Mouse (Mus musculus) gastrocnemius, postnatal 4 days (tissue): Measurements from ENCODE around the gene Pla2r1. TPM values are rescaled to one million over a fixed set of nuclear protein-coding genes. Genes with fewer than 3 reads are reported as not detected.

ENCODE experiments used
- DNase-seq, 2 experiments: peaks; one replicate each; pipeline ENCODE4 v3.0.0; 2021 to 2022; ENCODE audit warnings: low spot score in 2 of 2, mixed read lengths in 2 of 2
- total RNA-seq, 2 experiments: library from RNA; stranded (reverse); gene quantifications; 2 replicates each; pipeline ENCODE4 v1.2.3; 2021

Pla2r1 gene
- total RNA-seq, 2 experiments from 2014 or later, result 2.4 to 3.6 TPM

DNA sequence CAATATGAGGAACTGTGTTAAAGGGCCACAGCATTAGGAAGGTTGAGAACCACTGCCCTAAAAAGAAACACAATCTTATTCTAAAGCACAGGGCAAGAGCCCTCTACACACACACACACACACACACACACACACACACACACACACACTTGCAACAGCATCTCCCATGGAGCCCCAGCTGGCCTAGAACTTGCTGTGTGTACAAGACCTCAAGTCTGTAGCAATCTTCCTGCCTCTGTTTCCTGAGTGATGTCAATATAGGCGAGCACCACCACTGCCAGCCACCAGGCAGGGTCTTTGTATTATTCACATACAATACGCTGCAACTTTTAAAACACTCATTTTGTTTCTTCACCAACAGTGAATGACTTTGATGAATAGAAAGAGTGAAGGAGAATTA lies 145.7 kb downstream of the Pla2r1 start:
- DNase-seq, result no peak

DNA sequence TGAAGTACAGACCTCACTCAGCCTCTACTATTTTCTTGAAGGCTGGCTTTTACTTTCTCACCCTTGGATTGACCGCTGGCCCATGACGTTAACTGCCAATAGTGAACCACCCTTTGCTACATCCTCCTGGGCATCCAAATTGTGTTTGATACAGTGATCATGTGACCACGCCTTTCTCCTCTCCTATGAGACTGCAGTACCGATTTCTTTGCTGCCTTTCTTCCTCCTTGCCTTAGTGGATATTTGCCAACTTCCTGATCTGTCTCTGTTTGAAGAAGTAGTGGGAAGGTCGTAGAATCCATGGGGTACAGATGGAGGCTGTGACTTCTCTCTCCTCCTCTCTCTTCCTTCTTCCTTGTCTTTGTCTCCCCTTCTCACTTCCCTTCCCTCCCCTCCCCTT lies 147.7 kb downstream of the Pla2r1 start:
- DNase-seq, result no peak

DNA sequence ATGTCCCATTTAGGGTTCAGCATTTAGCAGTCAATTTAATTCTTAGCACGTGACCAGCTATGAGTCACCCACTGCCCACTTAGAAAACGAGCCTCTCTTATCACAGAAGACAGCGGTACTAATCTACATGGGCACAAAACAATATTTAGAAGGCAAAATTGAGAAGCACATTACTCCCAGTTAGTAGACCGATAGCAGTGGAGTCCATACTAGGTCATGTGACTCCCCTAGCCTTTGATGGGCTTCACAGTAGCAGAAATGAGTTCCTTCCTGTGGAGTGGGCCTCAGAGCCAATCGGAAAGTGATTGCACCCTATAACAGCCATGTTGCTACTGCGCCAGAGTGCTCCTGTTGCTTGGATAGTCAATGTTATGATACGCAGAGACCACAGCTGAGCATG lies 148.3 kb downstream of the Pla2r1 start:
- no peak for DNase-seq

DNA sequence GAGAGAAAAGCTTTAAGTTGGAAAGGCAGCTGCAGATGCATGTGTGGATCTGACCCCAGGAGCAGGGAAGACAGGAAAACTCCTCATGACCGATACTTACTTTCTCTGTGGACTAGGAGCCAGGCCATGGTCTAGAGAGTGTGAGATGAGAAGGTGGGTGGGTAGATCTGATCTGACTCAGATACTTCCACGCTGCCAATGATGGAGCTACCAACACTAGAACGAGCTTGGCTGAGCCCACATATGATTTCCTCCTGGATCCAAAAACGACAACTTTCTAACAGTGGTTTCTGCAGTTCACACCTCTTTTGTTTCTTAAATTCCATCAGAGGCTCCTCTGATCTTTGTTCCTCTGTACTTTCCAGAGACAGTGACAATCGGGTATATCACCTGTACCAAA lies 151.4 kb downstream of the Pla2r1 start:
- DNase-seq, result no peak

DNA sequence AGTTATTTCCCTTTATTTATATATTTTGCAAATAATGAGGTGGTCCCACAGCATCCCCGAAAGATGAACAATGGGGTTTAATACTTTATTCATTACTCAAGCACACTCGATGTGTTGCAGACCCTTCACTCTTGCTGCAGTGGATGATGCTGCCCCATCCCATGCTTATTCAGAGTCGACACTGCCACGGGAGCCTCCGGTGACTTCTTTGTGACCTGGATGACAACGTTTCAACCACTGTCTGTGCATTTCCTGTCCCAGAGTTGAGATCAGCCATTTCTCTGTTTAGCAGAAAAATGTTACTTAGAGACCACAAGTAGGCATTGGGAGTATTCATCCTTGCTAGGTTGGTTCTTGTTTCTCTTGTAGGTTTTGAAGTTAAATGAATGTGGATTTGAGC lies 159.3 kb downstream of the Pla2r1 start:
- no peak for DNase-seq

DNA sequence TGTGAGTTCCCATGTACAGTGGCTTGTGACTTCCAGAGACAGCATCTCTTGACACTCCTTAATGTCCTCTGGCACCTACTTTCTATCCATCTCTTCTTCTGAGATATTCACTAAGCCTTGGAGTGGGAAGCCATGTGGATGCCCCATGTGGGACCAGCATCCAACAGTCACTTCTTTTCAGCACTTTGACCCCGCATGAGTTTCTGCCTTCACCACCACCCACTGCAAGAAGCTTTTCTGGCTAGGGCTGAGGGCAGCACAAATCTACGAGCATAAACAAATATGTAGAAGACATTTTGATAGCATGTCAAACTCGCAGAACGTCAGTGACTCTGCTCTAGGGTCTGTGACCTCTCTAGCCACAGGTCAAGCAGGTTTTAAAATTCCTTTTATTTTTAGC lies 160.8 kb downstream of the Pla2r1 start:
- DNase-seq, result no peak

DNA sequence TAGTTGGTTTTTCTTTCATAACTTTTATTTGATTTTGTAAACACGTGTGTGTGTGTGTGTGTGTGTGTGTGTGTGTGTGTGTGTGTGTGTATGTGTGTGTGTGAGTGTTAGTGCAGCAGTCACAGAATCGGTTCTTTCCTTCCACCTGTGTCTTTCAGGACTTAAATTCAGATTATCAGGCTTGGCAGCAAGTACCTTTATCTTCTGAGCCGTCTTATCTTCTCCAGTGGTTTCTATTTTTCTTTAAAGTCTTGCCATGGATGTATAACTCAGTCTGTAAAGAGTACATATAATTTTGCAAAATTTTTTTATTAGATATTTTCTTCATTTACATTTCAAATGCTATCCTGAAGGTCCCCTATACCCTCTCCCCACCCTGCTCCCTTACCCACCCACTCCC lies 165.7 kb downstream of the Pla2r1 start:
- no peak for DNase-seq

DNA sequence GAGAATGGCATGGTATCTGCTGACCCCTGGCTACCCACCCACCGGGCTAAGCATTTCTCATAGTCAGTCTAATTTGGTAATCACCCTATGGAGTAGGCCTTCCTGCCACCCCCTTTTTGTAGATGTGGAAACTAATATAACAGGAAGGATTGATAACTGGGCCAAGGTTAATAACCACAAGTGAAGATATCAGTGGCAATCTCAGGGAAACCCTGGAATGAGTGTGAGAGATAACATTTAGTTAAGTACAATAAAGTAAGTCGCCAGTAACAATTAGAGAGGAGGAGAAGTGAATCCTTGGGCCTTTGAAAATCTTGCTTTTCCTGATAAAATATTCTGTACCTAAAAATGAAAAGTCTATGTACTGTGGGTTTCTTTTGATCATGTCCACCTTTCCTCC lies 166.3 kb downstream of the Pla2r1 start:
- no peak for DNase-seq

DNA sequence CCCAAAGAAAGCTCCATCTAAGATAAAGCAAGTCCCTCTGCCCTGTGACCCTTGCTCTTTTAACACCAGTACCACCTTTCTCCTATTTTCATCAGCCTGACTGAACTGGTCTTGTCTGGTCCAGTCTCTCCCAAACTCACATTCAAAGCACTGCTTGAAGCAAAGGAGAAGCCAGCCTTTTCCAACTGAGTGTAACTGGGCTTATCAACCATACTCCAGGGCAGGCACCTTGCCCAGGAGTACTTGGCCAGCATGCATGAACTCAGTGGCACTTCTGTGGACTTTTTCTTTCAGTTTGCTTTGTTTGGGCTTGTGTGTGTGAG lies 168.4 kb downstream of the Pla2r1 start:
- DNase-seq, result no peak

DNA sequence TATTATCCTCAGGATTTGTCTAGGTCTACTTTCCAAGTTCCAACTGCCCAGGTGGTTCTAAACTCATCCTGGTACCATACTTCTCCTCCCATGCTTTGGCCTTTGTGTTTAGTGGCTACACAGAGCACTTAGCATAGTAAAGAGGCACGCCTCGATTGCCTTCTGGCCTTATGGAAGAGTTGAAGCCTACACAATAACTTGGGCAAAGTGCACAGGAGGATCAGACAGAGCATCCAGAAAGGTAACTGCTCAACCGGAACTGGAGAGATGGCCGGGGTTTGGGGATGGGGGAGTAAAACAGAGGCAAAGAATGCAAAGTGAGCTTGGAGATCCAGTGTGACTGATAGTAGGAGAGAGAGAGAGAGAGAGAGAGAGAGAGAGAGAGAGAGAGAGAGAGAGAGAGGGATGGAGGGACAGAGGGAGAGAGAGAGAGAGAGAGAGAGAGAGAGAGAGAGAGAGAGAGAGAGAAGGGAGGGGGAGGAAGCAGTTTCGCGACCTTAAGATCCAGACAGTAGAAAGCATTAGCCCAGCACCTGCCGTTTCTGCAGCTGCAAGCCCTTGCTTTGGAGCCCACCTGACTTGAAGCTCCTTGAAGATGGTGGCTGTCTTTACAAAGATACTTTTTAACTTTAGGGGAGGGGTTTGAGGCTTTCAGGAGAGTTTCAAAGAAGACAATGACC lies 168.9 kb downstream of the Pla2r1 start:
- DNase-seq, result no peak

DNA sequence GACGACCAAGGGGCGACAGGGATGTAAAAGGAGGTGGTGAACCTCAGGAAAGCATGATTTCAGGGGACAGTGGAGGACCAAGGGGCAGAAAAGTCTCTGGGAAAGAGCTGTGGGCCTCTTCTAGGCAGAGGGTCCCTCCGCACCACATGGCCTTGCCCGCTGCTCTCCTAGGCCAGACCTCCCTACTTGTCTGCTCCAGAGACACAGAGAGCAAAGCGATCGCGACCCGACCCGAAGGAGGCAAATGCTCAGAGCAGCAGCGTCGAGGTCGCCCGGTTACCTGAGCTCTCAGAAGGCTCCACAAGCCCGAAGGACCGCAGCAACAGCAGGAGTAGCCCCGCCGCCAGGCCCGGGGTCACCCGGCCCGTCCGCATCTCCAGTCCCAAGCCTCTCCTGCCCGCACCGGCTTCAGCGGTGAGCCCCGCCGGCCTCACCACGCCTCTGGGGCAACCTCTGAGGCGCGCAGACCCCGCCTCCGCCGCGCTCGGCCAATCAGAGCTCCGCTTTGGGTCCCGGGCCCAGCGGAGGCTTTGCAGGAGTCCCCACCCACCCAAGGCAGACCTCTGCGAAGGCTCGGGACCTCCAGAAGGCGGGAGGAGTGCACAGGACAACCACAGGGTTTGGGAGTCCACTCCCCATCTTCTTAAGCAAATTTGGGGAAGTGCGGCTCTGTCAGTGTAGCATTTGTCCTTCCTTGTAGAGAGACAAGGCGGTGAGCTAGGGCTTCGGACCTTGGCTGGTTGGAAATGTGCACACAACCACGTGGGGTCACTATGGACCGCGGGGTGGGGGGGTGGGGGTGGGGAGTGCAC lies 170.0 kb downstream of the Pla2r1 start, which contains the start of gene Ly75:
TSS of gene Ly75 (minus strand) at position 446 of the 812 bp plus-strand sequence.
- peak; percentile 50 to 77 for DNase-seq

DNA sequence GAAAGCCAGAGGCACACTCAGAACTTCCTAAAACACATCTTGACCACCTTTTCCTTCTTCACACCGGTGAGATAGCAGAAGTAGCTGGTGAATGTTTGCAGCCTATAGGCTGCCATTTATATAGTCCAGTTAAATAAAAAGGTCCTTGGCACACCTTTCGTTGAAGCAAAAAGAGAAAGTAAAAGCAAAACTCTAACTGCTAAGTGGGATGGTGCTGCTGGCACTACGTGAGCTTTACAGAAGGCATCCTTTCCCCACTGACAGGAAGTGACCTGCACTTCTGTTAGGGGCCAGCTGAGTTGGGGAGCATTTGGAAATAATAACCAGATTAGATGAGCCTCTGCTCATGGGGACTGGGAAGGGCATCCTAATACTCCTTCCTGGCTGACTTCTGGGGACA lies 170.8 kb downstream of the Pla2r1 start:
- no peak for DNase-seq

DNA sequence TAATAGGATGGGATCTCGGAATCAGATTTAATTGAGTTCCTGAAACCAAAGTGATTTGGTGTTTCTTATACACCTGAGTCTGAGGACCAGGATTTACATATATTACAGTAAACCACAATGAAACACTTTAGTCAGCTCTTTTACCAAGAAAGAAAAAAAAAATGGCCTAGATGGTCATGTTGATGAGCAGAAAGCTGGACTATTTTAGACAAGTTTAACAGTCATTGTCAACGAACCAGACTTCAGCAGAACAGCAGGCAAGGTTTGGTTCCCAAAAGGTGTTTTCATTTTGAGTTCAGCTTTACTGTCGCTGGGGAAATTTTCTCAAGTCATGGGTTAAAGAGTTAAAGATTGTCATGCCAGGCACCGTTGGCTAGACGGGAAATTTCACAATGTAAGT lies 175.8 kb downstream of the Pla2r1 start:
- no peak for DNase-seq

DNA sequence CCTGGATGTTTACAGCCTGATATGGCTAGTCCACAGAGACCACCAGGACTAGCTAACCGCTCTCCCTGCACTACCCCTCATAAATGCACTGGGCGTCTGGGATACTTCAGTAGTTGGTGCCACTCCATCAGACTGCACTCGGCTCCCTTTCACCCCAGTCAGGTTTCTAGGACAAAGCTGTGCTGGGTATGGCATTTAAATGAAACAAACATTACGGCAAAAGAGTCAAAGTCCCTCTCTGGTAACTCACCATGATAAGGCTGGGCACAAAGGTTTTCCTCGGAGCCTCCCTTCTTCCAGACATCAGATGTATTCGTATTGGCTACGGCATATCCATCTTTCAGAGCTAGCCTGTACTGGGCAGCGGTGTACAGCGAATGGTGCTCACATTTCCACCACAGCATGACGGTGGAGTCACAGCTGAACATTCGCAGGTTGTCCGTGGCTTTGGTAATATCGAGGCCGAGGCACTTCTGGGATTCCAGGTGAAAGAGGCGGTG lies 177.4 kb downstream of the Pla2r1 start:
- DNase-seq, result no peak

DNA sequence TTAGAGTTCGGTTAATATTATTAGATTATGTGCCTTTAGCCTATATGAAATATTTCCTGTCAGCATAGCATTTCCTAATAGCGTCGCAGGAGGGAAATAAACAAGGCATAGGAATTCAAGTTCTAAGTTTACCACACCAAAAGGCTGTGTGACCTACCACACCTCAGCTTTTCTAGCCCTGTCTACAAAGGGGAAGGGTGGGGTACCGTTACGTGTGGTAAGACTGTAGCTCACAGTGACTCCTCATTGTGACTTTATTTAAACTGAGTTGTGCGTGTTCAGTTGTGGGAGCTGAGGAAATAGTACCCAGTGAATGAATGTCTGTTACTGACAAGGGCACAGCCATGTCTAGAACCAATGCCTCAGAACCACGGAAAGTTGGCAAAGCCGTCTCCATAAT lies 178.0 kb downstream of the Pla2r1 start:
- DNase-seq, result no peak

DNA sequence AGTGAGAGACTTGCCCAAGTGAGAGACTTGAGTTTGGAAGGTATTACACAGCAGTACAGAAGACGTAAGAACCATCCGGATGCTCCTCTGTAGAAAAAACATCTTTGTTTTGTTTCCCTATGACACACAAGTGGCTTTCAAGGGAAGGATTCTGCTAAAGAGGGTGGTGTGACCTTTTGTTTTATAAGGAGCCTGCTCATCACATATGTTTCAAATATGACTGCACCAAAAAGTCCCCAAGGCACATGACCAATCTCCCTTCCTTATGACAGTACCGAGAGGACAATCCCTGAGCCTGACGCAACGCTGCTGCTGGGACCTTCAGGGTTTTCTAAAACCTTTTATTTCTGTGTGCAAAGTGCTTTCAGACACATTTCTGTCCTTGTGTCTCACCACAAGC lies 182.9 kb downstream of the Pla2r1 start:
- DNase-seq, result no peak

DNA sequence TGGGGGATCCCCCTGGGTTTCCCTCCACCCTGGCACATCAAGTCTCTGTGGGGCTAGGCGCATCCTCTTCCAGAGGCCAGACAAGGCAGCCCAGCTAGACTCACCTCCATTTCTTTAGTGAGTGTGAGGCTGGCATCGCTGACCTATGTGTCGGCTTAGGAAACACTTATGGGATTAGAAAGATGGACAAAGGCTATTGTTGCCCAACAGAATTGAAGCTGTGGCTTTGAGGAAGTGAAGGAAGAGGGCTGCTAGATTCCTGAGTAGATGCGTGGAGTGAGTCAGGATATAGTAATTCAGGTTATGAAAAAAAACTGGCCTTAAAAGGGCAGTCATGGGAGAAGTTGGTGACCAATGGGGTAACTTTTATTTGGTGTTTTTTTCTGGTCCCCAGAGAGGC lies 183.7 kb downstream of the Pla2r1 start:
- no peak for DNase-seq

DNA sequence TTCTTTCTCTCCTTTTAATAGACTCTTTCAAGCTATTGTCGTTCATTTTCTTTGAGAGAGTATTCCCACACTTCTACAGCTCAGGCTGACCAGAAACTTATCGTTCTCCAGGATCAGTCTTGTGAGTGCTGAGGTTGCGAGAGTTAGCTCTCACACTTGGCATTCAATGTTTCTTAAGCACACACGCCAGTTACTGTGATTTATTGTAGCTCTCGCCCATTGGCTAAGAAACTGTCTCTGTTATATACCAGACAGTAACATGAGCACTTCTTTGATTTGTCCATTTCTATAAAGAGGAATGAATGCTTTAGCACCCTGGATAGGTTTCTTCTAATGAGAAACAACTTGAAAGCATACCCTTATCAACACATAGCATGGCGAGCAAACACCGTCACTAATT lies 185.2 kb downstream of the Pla2r1 start:
- no peak for DNase-seq

Other genes with a start within 250 kb of the Pla2r1 start
- gene Ly75, start 170.0 kb downstream of the Pla2r1 start, total RNA-seq, result under 1 TPM; 0.21 to 0.25 TPM
- 10 to 100 TPM; 35.8 to 36.2 TPM for gene Itgb6, start 169.3 kb upstream of the Pla2r1 start, total RNA-seq